Mouse (Mus musculus) heart, adult 2 months (tissue): ENCODE results near the gene Grik4. TPM values are rescaled to one million over a fixed set of nuclear protein-coding genes. Genes with fewer than 3 reads are reported as not detected.

ENCODE experiments used
- DNase-seq, 2 experiments: peaks; one replicate each; pipeline ENCODE4 v3.0.0; 2021
- H3K27ac ChIP-seq: fragments of 200-600 bp; 2 replicates; pipeline ENCODE4 v1.8.1; 2022
- H3K27me3 ChIP-seq: fragments of 200-500 bp; 2 replicates; pipeline ENCODE4 v1.6.1; 2012; ENCODE audit warnings: mild to moderate bottlenecking, low read length, inconsistent platforms, mixed read lengths; ENCODE audit not compliant: control insufficient read depth, insufficient read depth
- H3K36me3 ChIP-seq: fragments of 200-500 bp; 2 replicates; pipeline ENCODE4 v1.6.1; 2012; ENCODE audit warnings: low read length, inconsistent platforms; ENCODE audit not compliant: control insufficient read depth, insufficient read depth
- H3K4me1 ChIP-seq: fragments of 200-500 bp; 2 replicates; pipeline ENCODE4 v1.6.1; 2011; ENCODE audit warnings: low read length; ENCODE audit not compliant: control insufficient read depth, insufficient read depth
- H3K4me3 ChIP-seq: fragments of 200-600 bp; 2 replicates; pipeline ENCODE4 v1.8.1; 2022
- H3K79me2 ChIP-seq: fragments of 200-500 bp; replicated peaks from 2 replicates; pipeline ENCODE4 v1.6.1; 2012; ENCODE audit warnings: mild to moderate bottlenecking, inconsistent platforms, low read length, moderate library complexity, mixed read lengths; ENCODE audit not compliant: control insufficient read depth, insufficient read depth
- H3K9ac ChIP-seq: fragments of 200-500 bp; 2 replicates; pipeline ENCODE4 v1.6.1; 2012; ENCODE audit warnings: low read depth, mild to moderate bottlenecking, control low read depth, inconsistent platforms, low read length, mixed read lengths
- CTCF ChIP-seq: fragments of 200-600 bp; IDR thresholded peaks from 2 replicates; pipeline ENCODE4 v1.8.1; 2022; ENCODE audit warnings: antibody characterized with exemption, mild to moderate bottlenecking, moderate library complexity
- EP300 ChIP-seq: fragments of 200-500 bp; IDR thresholded peaks from 2 replicates; pipeline ENCODE4 v1.6.1; 2011; ENCODE audit warnings: low read depth, low read length, control low read depth; ENCODE audit not compliant: insufficient read depth
- POLR2A ChIP-seq: fragments of 200-500 bp; IDR thresholded peaks from 2 replicates; pipeline ENCODE4 v1.6.1; 2011; ENCODE audit warnings: mild to moderate bottlenecking, low read depth, low read length, control low read depth; ENCODE audit not compliant: insufficient read depth
- WGBS: fragments of 180-500 bp; shearing (Covaris S2); methylation state at CpG from one replicate; pipeline ENCODE4 v1.1.7; 2018; 5-methylcytosine and 5-hydroxymethylcytosine counted together
- intact Hi-C: fragments of 180-260 bp; cut with DNase I; formaldehyde crosslinking; loops from one replicate; pipeline ENCODE4 v1.15.1; 2025
- polyA plus RNA-seq: library from polyadenylated mRNA; depleted of rRNA; stranded (reverse); fragments of >200 nt; gene quantifications from 2 replicates; pipeline ENCODE4 v1.2.3, GENCODE M21; 2012
- total RNA-seq, 2 experiments: library from RNA; stranded (reverse); gene quantifications; 2 replicates each; pipeline ENCODE4 v1.2.3; 2021

The Grik4 gene
- total and polyA plus RNA-seq, 3 experiments: 0.02 to 0.09 TPM; not detected in 1

GRCm38 (mm10) chr9:42809146-42809545 lies 135.1 kb downstream of the Grik4 start:
- H3K4me3 ChIP-seq: no peak overlapping the region
- H3K79me2 ChIP-seq: no peaks in the 10 kb centered on the region
- no peaks in the 10 kb centered on the region for H3K36me3 ChIP-seq
- no peak for TF ChIP-seq EP300
- TF ChIP-seq CTCF: no peak
- no peak for TF ChIP-seq POLR2A
- H3K9ac ChIP-seq: no peak overlapping the region
- 87% methylated on average over 3 of the region's 3 CpGs for WGBS
- no peak for DNase-seq
- H3K27me3 ChIP-seq: peaks cover 3% of the 10 kb centered on the region; the same call in 1 of the 2 replicates
- H3K27ac ChIP-seq: no peak overlapping the region
- intact Hi-C loops: no loop called here
- H3K4me1 ChIP-seq: no peaks in the 10 kb centered on the region

- Histone ChIP-seq H3K27ac (no peak overlapping the region), H3K9ac (no peak overlapping the region), H3K36me3 (no peaks in the 10 kb centered on the region), H3K27me3 (peaks cover 3% of the 10 kb centered on the region; the same call in 1 of the 2 replicates), H3K4me3 (no peak overlapping the region), H3K4me1 (no peaks in the 10 kb centered on the region), H3K79me2 (no peaks in the 10 kb centered on the region)
- TF ChIP-seq EP300 (no peak), POLR2A (no peak), CTCF (peak; percentile 41)
- no peak for DNase-seq
- intact Hi-C loops: no loop called here
- WGBS: 60% methylated on average over 9 of the region's 9 CpGs
These were observed 135.9 kb downstream of the Grik4 start for GRCm38 (mm10) chr9:42808394-42808793.

- 36% methylated on average over 3 of the region's 3 CpGs for WGBS
- peak; percentile 30 to 38 for DNase-seq
- no peaks in the 10 kb centered on the region for H3K36me3 ChIP-seq
- H3K9ac ChIP-seq: no peak overlapping the region
- no peaks in the 10 kb centered on the region; the same call in 1 of the 2 replicates for H3K4me1 ChIP-seq
- no peaks in the 10 kb centered on the region for H3K79me2 ChIP-seq
- no peak overlapping the region for H3K4me3 ChIP-seq
- no peak for TF ChIP-seq EP300
- TF ChIP-seq CTCF: no peak
- TF ChIP-seq POLR2A: no peak
- no peak overlapping the region for H3K27ac ChIP-seq
- H3K27me3 ChIP-seq: peaks cover under 1% of the 10 kb centered on the region; the same call in 1 of the 2 replicates
- intact Hi-C loops: no loop called here
These were observed 141.2 kb downstream of the Grik4 start for GRCm38 (mm10) chr9:42803061-42803491.

- no peaks in the 10 kb centered on the region; the same call in 1 of the 2 replicates for H3K4me1 ChIP-seq
- no peaks in the 10 kb centered on the region for H3K36me3 ChIP-seq
- no peak for TF ChIP-seq POLR2A
- no peak for TF ChIP-seq EP300
- TF ChIP-seq CTCF: no peak
- H3K27me3 ChIP-seq: no peaks in the 10 kb centered on the region
- H3K9ac ChIP-seq: no peak overlapping the region
- H3K27ac ChIP-seq: no peak overlapping the region
- no peaks in the 10 kb centered on the region for H3K79me2 ChIP-seq
- no peak for DNase-seq
- intact Hi-C loops: no loop called here
- WGBS: 75% methylated on average over 11 of the region's 11 CpGs
- H3K4me3 ChIP-seq: no peak overlapping the region
These were observed 142.4 kb downstream of the Grik4 start for GRCm38 (mm10) chr9:42801929-42802328.

- Histone ChIP-seq H3K79me2 (no peaks in the 10 kb centered on the region), H3K4me1 (no peaks in the 10 kb centered on the region; the same call in 1 of the 2 replicates), H3K36me3 (no peaks in the 10 kb centered on the region), H3K4me3 (no peak overlapping the region), H3K27me3 (no peaks in the 10 kb centered on the region), H3K27ac (no peak overlapping the region), H3K9ac (no peak overlapping the region)
- TF ChIP-seq EP300: no peak
- no peak for DNase-seq
- WGBS: 78% methylated on average over 7 of the region's 7 CpGs
- intact Hi-C loops: no loop called here
These were observed 144.2 kb downstream of the Grik4 start for GRCm38 (mm10) chr9:42800138-42800537.

- intact Hi-C loops: no loop called here
- no peaks in the 10 kb centered on the region for H3K79me2 ChIP-seq
- DNase-seq: no peak
- no peak overlapping the region for H3K27ac ChIP-seq
- H3K36me3 ChIP-seq: no peaks in the 10 kb centered on the region
- H3K4me1 ChIP-seq: no peaks in the 10 kb centered on the region; the same call in 1 of the 2 replicates
- no peak overlapping the region for H3K9ac ChIP-seq
- WGBS: 58% methylated on average over 5 of the region's 5 CpGs
- H3K4me3 ChIP-seq: no peak overlapping the region
- no peaks in the 10 kb centered on the region for H3K27me3 ChIP-seq
- no peak for TF ChIP-seq POLR2A
- no peak for TF ChIP-seq CTCF
- TF ChIP-seq EP300: no peak
These were observed 144.6 kb downstream of the Grik4 start for GRCm38 (mm10) chr9:42799694-42800093.
